Mouse (Mus musculus): ENCODE data around the gene 2810459M11Rik. TPM values are rescaled to one million over a fixed set of nuclear protein-coding genes. Genes with fewer than 3 reads are reported as not detected.

Gene 2810459M11Rik
- polyA plus RNA-seq, 1 experiment from 2014 or later, result 0.67 TPM

DNA sequence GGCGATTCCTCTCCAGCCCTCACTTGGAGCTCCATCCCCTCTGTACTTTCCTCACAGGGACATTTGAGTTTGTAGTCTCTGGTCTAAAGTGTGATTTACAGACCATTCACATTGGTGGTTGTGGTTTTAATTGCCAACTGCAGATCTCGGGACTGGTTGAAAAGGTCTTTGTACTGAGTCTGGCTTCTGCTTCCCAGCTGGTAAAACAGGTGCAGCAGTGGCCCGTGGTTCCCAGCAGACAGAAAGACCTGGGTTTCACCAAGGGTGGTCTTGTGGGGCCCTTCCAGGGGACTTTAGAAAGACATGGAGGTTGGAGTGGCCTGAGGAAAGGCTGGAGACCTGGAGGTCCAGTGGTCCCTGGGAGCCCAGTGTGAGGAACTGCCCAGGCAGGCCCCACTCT is 9.3 kb downstream of the 2810459M11Rik start:
- Histone ChIP-seq H3K4me2 (no peak overlapping the region), H3K9me3 (no peaks in the 10 kb centered on the region), H3K27ac (replicated peaks) (no peak overlapping the region), H3K4me3 (no peak overlapping the region), H3K36me3 (no peaks in the 10 kb centered on the region), H3K27me3 (replicated peaks) (no peaks in the 10 kb centered on the region), H3K9ac (no peak overlapping the region), H3K4me1 (0 out of 2 replicates have a peak, but pooled peaks cover 7% of the 10 kb centered on the region)
- 59% methylated on average over 3 of the region's 3 CpGs for WGBS
- ATAC-seq (ENCODE audit: extremely low read depth, insufficient number of reproducible peaks, low FRiP score, low TSS enrichment), result no peak

DNA sequence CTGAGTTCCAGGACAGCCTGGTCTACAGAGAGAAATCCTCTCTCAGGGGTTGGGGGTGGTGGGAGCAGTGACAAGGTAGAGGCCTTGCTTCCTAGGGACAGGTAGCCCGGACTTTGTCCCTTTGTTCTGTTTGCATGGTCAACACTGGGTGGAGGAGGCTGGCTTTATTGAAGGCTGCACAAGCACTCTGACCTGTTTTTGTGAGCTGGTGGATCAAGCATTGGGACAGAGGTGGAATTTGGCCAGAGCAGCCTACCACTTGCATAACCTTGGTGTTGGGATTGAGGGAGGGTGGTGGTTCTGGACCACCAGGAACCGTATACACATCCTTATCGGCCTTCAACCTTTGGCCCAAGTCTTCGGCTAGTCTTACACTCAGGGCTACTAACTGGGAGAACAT is 10.6 kb downstream of the 2810459M11Rik start:
- H3K9ac ChIP-seq, result no peak overlapping the region
- ATAC-seq (ENCODE audit: extremely low read depth, insufficient number of reproducible peaks, low FRiP score, low TSS enrichment), result no peak
- H3K4me3 ChIP-seq, result no peak overlapping the region
- 0 out of 2 replicates have a peak, but pooled peaks cover 7% of the 10 kb centered on the region for H3K4me1 ChIP-seq
- no peak overlapping the region for H3K27ac ChIP-seq (replicated peaks)
- H3K4me2 ChIP-seq, result no peak overlapping the region
- no peaks in the 10 kb centered on the region for H3K36me3 ChIP-seq
- WGBS, result 80% methylated on average over 4 of the region's 4 CpGs
- H3K9me3 ChIP-seq, result no peaks in the 10 kb centered on the region
- no peaks in the 10 kb centered on the region for H3K27me3 ChIP-seq (replicated peaks)

DNA sequence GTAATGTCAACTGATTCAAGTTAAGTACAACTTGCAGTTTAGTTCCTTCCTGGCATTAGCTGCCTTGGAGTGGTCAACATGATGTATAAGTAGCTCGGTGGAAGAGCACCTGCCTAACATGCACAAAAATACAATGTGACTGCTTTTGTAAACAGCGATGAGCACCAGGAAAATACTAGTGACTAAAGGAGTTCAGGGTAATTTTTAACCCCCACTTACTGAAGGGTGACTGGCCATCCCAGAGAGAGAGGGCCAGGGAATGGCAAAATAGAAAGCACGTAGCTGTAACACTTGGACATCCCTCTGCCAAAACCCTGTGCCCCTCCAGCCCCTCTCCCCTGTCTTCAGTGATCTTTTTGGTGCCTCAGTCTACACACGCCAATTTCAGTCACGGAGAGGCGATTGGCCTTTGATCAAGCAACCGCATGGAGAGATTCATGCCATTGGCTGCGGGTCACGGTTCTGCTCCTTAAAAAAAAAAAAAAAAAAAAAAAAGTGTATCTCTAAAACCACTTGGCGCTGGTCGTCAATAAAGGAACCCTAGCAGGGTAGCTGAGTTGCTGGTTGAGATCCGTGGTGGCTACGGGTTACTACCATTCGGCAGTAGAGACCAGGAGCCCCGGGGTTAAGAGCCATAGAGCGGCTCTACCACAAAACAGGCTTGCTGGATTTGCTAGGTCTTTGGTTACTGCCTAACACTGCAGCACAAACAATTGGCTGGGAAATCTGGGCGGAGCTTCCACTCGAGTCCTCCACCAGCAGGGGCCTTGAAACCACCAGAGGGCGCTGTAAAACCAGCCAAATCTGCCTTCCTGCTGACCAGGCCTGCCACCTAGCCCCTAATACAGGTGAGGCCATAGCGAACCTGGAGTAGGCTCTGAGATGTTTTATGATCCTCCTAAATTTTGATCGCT is 13.4 kb downstream of the 2810459M11Rik start:
- 10% methylated on average over 21 of the region's 21 CpGs for WGBS
- Histone ChIP-seq H3K4me1 (0 out of 2 replicates have a peak, but pooled peaks cover 10% of the 10 kb centered on the region), H3K9me3 (no peaks in the 10 kb centered on the region), H3K36me3 (no peaks in the 10 kb centered on the region), H3K9ac (peak overlapping the region; percentile 77), H3K4me2 (peak overlapping the region; percentile 75), H3K27ac (replicated peaks) (no peak overlapping the region), H3K4me3 (peak overlapping the region; percentile 52), H3K27me3 (replicated peaks) (no peaks in the 10 kb centered on the region)
- peak; percentile 38; the same call in 1 of the 2 replicates for ATAC-seq (ENCODE audit: extremely low read depth, insufficient number of reproducible peaks, low FRiP score, low TSS enrichment)

DNA sequence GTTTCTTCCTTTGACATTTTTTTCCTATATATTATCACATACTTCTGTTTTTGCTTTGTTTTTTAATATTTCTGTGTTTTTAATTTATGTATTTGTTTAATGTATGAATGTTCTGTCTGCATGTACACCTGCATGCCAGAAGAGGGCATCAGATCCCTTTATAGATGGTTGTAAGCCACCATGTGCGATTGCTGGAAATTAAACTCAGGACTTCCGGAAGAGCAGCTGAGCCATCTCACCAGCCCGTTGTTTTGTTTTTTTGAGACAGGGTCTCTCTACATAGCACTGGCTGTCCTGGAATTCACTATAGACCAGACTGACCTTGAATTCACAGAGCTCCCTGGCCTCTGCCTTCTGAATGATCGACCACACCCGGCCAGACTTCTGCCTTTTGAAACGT is 16.9 kb downstream of the 2810459M11Rik start:
- whole genome bisulfite sequencing, result 81% methylated on average over 6 of the region's 6 CpGs
- no peak overlapping the region for H3K4me2 ChIP-seq
- peaks cover 25% of the 10 kb centered on the region for H3K4me1 ChIP-seq
- H3K4me3 ChIP-seq, result no peak overlapping the region
- no peak for ATAC-seq (ENCODE audit: extremely low read depth, insufficient number of reproducible peaks, low FRiP score, low TSS enrichment)
- no peaks in the 10 kb centered on the region for H3K27me3 ChIP-seq (replicated peaks)
- H3K36me3 ChIP-seq, result peaks cover 5% of the 10 kb centered on the region
- no peak overlapping the region for H3K9ac ChIP-seq
- H3K27ac ChIP-seq (replicated peaks), result no peak overlapping the region
- H3K9me3 ChIP-seq, result no peaks in the 10 kb centered on the region; the same call in 1 of the 2 replicates

DNA sequence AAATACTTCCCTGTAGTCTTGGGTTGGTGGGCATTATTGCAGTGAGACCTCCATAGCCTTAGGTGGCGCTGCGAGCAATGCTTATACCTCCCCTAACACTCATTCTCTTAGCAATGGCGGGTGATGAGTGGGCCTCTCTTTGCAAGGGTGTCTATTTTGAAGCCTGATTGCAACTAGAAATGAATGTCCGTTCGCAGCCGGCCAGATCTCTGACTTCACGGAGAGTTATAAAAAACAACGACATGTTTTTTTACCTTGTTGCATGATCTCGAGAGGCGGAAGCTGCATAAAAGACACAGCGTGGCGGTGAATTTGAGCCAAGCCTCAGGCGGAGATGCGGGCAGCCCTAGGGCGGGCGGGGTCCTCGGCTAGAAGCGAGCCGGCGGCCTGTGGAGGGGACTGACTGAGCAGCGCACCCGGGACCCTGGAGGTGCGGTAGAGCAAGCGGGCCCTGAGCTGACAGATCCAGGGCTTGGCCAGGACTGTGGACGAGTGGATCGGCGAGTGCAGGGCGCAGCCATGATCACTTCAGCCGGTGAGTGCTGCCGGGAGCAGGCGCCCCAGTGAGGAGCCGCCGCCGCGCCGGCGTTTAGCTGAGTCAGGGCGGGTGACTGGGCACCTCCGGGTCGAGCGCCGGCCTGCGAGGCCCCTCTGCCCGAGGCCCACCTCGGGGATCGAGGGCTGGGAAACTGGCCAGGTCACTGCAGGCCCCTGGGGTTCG is 18.8 kb downstream of the 2810459M11Rik start, which contains the start of gene Psmd1:
Gene Psmd1 (plus strand): TSS at position 117 of the 721 bp plus-strand sequence.
- H3K27me3 ChIP-seq (replicated peaks), result no peaks in the 10 kb centered on the region
- H3K9me3 ChIP-seq, result no peaks in the 10 kb centered on the region; the same call in 1 of the 2 replicates
- H3K36me3 ChIP-seq, result peaks cover 10% of the 10 kb centered on the region
- H3K4me2 ChIP-seq, result peak within 1 kb of the TSS; percentile 96
- peak within 1 kb of the TSS; percentile 85 for H3K27ac ChIP-seq (replicated peaks)
- ATAC-seq (ENCODE audit: extremely low read depth, insufficient number of reproducible peaks, low FRiP score, low TSS enrichment), result peak; percentile 87
- peak within 1 kb of the TSS; percentile 91 for H3K4me3 ChIP-seq
- peaks cover 20% of the 10 kb centered on the region for H3K4me1 ChIP-seq
- peak within 1 kb of the TSS; percentile 88 for H3K9ac ChIP-seq
- under 1% methylated on average over 47 of the region's 47 CpGs for WGBS

DNA sequence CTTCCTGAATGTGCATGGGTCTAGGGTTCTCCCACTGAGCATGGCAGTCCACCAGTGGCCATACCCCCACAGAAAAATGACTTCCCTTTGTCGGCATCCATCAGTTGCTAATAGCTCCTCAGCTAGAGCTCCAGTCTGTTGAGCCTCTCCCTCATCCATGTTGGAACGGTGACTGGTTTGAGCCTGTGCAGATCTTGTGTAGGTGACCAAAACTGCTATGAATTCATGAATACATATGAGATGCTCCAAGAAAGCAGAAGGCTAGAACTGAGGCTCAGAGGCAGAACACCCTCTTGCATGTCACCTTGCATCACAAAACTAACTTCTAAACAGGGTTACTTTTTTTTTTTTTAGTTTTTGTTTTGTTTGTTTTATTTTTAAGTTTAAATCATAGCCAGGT is 30.9 kb downstream of the 2810459M11Rik start:
- H3K9ac ChIP-seq, result no peak overlapping the region
- no peaks in the 10 kb centered on the region for H3K27me3 ChIP-seq (replicated peaks)
- no peak overlapping the region for H3K4me2 ChIP-seq
- no peaks in the 10 kb centered on the region for H3K4me1 ChIP-seq
- no peak overlapping the region for H3K27ac ChIP-seq (replicated peaks)
- H3K36me3 ChIP-seq, result peaks cover 86% of the 10 kb centered on the region
- H3K9me3 ChIP-seq, result no peaks in the 10 kb centered on the region
- no peak for ATAC-seq (ENCODE audit: extremely low read depth, insufficient number of reproducible peaks, low FRiP score, low TSS enrichment)
- WGBS, result 84% methylated on average over 2 of the region's 2 CpGs
- H3K4me3 ChIP-seq, result no peak overlapping the region

DNA sequence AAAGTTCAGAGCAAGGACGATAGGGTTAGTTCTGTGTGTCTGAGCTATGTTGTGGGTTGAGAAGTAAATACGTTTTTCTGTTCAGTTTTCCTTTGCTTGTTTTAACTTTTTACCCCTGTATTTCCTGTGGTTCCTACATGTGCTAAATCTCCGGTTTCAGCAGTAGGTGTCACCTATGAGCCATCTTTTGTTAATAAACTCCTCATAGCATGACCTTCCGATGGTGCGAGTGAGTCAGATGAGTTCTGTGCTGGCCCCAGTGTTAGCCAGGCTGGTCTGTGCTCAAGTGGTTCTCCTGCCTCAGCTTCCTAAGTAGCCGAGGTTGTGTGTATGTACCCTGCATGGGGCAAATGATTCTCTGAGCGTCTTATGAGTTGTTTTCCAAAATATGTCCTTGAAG is 48.8 kb downstream of the 2810459M11Rik start:
- Histone ChIP-seq H3K27me3 (replicated peaks) (no peaks in the 10 kb centered on the region), H3K27ac (replicated peaks) (no peak overlapping the region), H3K4me2 (no peak overlapping the region), H3K4me3 (no peak overlapping the region), H3K36me3 (peaks cover 86% of the 10 kb centered on the region), H3K9ac (no peak overlapping the region), H3K9me3 (no peaks in the 10 kb centered on the region), H3K4me1 (no peaks in the 10 kb centered on the region)
- ATAC-seq (ENCODE audit: extremely low read depth, insufficient number of reproducible peaks, low FRiP score, low TSS enrichment), result no peak
- 83% methylated on average over 7 of the region's 7 CpGs for WGBS

DNA sequence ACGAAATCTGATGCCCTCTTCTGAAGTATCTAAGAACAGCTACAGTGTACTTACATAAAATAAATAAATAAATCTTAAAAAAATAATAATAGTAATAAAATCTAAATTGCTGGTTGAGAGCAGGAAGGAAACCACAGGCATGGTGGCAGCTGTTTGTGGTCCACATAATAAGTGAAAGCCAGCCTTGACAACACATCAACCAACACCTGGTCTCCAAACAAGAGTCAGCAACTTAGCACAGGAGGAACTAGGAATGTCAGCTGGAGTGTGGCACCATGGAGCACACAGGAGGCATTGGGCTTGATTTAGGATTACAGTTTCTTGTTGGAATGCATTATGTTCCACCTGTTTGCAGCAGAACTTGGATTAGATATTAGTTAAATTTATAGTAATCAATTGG is 59.4 kb downstream of the 2810459M11Rik start:
- 96% methylated on average over 1 of the region's 1 CpGs for WGBS
- H3K9me3 ChIP-seq, result no peaks in the 10 kb centered on the region
- H3K36me3 ChIP-seq, result peaks cover 39% of the 10 kb centered on the region
- H3K4me3 ChIP-seq, result no peak overlapping the region
- H3K27me3 ChIP-seq (replicated peaks), result no peaks in the 10 kb centered on the region
- no peaks in the 10 kb centered on the region for H3K4me1 ChIP-seq
- no peak overlapping the region for H3K9ac ChIP-seq
- H3K27ac ChIP-seq (replicated peaks), result no peak overlapping the region
- ATAC-seq (ENCODE audit: extremely low read depth, insufficient number of reproducible peaks, low FRiP score, low TSS enrichment), result no peak
- H3K4me2 ChIP-seq, result no peak overlapping the region

Other genes starting within 250 kb of the 2810459M11Rik start
- gene Itm2c, start 151.6 kb upstream of the 2810459M11Rik start, polyA plus RNA-seq (2015; fragmentation: Nextera tagmentation; extraction: Ambion mirVana), result 246 and 255 TPM in 2 replicates
- gene 4933407L21Rik, start 117.4 kb upstream of the 2810459M11Rik start, polyA plus RNA-seq (2015; fragmentation: Nextera tagmentation; extraction: Ambion mirVana), result 0.19 TPM in 1 of 2 replicates, not detected in the other
- 0.04 TPM in 1 of 2 replicates, not detected in the other for gene Gpr55, start 84.9 kb upstream of the 2810459M11Rik start, polyA plus RNA-seq (2015; fragmentation: Nextera tagmentation; extraction: Ambion mirVana)
- not detected in 2 replicates for gene Spata3, start 29.0 kb upstream of the 2810459M11Rik start, polyA plus RNA-seq (2015; fragmentation: Nextera tagmentation; extraction: Ambion mirVana)
- gene Psmd1, start 18.5 kb downstream of the 2810459M11Rik start, polyA plus RNA-seq (2015; fragmentation: Nextera tagmentation; extraction: Ambion mirVana), result 126 and 140 TPM in 2 replicates
- 0.20 and 0.39 TPM in 2 replicates for gene Htr2b, start 66.1 kb downstream of the 2810459M11Rik start, polyA plus RNA-seq (2015; fragmentation: Nextera tagmentation; extraction: Ambion mirVana)
- gene Gm21972, start 87.8 kb downstream of the 2810459M11Rik start, polyA plus RNA-seq (2015; fragmentation: Nextera tagmentation; extraction: Ambion mirVana), result 0.28 TPM in 1 of 2 replicates, not detected in the other
- 12.9 and 13.7 TPM in 2 replicates for gene Armc9, start 108.9 kb downstream of the 2810459M11Rik start, polyA plus RNA-seq (2015; fragmentation: Nextera tagmentation; extraction: Ambion mirVana)